Mouse (Mus musculus) midbrain, embryonic 14.5 days (tissue): ENCODE measurements around the gene Cutal. TPM values are rescaled to one million over a fixed set of nuclear protein-coding genes. Genes with fewer than 3 reads are reported as not detected.

Source experiments
- polyA plus RNA-seq: library from polyadenylated mRNA; unstranded; fragments of >200 nt; fragmentation: Nextera tagmentation; extraction: Ambion mirVana; gene quantifications from 2 replicates; pipeline ENCODE4 v1.2.1, GENCODE M21; 2014

Cutal gene
- polyA plus RNA-seq, 1 experiment from 2014 or later, result 0.59 TPM

Other genes with a start within 250 kb of the Cutal start
- gene Gapvd1, start 119.2 kb upstream of the Cutal start, polyA plus RNA-seq, result 91.8 and 132 TPM in 2 replicates
- 299 and 450 TPM in 2 replicates for gene Hspa5, start 102.4 kb upstream of the Cutal start, polyA plus RNA-seq
- gene Rabepk, start 74.5 kb upstream of the Cutal start, polyA plus RNA-seq, result 20.3 and 25.4 TPM in 2 replicates
- gene Fbxw2, start 48.1 kb upstream of the Cutal start, polyA plus RNA-seq, result 75.3 and 91.5 TPM in 2 replicates
- gene Gm34653, start 41.4 kb upstream of the Cutal start, polyA plus RNA-seq, result 0.13 TPM in 1 of 2 replicates, not detected in the other
- gene Psmd5, start 572 bp downstream of the Cutal start, polyA plus RNA-seq, result 107 and 112 TPM in 2 replicates
- 0.93 and 1.6 TPM in 2 replicates for gene Phf19, start 39.6 kb downstream of the Cutal start, polyA plus RNA-seq
- gene Traf1, start 87.4 kb downstream of the Cutal start, polyA plus RNA-seq, result 0.87 and 3.3 TPM in 2 replicates
- 0.15 and 0.41 TPM in 2 replicates for gene Hc, start 187.0 kb downstream of the Cutal start, polyA plus RNA-seq
- 0.36 and 0.39 TPM in 2 replicates for gene AI182371, start 227.1 kb downstream of the Cutal start, polyA plus RNA-seq
- 9.7 and 13.8 TPM in 2 replicates for gene Cntrl, start 235.1 kb downstream of the Cutal start, polyA plus RNA-seq